Mouse (Mus musculus) embryonic facial prominence, embryonic 11.5 days (tissue): ENCODE data around the gene Stk39. TPM values are rescaled to one million over a fixed set of nuclear protein-coding genes. Genes with fewer than 3 reads are reported as not detected.

Experiments
- ATAC-seq: fragments of 200-750 bp; cut with Nextera tagmentation; replicated peaks from 2 replicates; pipeline ENCODE4 v1.8.0; 2017; ENCODE audit warnings: low read depth; ENCODE audit not compliant: insufficient number of reproducible peaks, low FRiP score, low TSS enrichment
- DNase-seq: peaks from one replicate; pipeline ENCODE4 v3.0.0-alpha.2; 2015; ENCODE audit warnings: low spot score
- H3K27ac ChIP-seq: fragments of 300-500 bp; sonication (generic); replicated peaks from 2 replicates; pipeline ENCODE4 v1.5.1; 2014; ENCODE audit warnings: mild to moderate bottlenecking, low read depth, low read length, control low read depth
- H3K27me3 ChIP-seq: fragments of 300-500 bp; sonication (generic); 2 replicates; pipeline ENCODE4 v1.6.1; 2014; ENCODE audit warnings: mild to moderate bottlenecking, low read length, moderate library complexity, mixed read lengths; ENCODE audit not compliant: control insufficient read depth, insufficient read depth
- H3K36me3 ChIP-seq: fragments of 300-500 bp; sonication (generic); replicated peaks from 2 replicates; pipeline ENCODE4 v1.6.1; 2014; ENCODE audit warnings: low read depth, mild to moderate bottlenecking, low read length, moderate library complexity, mixed read lengths; ENCODE audit not compliant: control insufficient read depth, insufficient read depth
- H3K4me1 ChIP-seq: fragments of 300-500 bp; sonication (generic); 2 replicates; pipeline ENCODE4 v1.6.1; 2014; ENCODE audit warnings: low read length, mixed read lengths; ENCODE audit not compliant: control insufficient read depth, insufficient read depth
- H3K4me2 ChIP-seq: fragments of 300-500 bp; sonication (generic); 2 replicates; pipeline ENCODE4 v1.6.1; 2014; ENCODE audit warnings: low read depth, mild to moderate bottlenecking, control low read depth, low read length, moderate library complexity
- H3K4me3 ChIP-seq: fragments of 300-500 bp; sonication (generic); 2 replicates; pipeline ENCODE4 v1.5.1; 2014; ENCODE audit warnings: low read depth, low read length, control low read depth
- H3K9ac ChIP-seq: fragments of 300-500 bp; sonication (generic); replicated peaks from 2 replicates; pipeline ENCODE4 v1.6.1; 2014; ENCODE audit warnings: mild to moderate bottlenecking, control low read depth, low read length
- H3K9me3 ChIP-seq: fragments of 300-500 bp; sonication (generic); replicated peaks from 2 replicates; pipeline ENCODE4 v1.6.1; 2016; ENCODE audit warnings: mild to moderate bottlenecking, low read length, inconsistent platforms, mixed read lengths; ENCODE audit not compliant: control insufficient read depth
- WGBS: fragments of 180-500 bp; shearing (Covaris S2); extraction: QIAGEN DNeasy Blood & Tissue Kit; methylation state at CpG from one replicate; pipeline ENCODE4 v1.1.7; 2014; 5-methylcytosine and 5-hydroxymethylcytosine counted together
- polyA plus RNA-seq: library from polyadenylated mRNA; unstranded; fragments of >200 nt; fragmentation: Nextera tagmentation; extraction: Ambion mirVana; gene quantifications from 2 replicates; pipeline ENCODE4 v1.2.1, GENCODE M21; 2014

Gene Stk39
- polyA plus RNA-seq, 1 experiment from 2014 or later = 26.9 TPM

DNA sequence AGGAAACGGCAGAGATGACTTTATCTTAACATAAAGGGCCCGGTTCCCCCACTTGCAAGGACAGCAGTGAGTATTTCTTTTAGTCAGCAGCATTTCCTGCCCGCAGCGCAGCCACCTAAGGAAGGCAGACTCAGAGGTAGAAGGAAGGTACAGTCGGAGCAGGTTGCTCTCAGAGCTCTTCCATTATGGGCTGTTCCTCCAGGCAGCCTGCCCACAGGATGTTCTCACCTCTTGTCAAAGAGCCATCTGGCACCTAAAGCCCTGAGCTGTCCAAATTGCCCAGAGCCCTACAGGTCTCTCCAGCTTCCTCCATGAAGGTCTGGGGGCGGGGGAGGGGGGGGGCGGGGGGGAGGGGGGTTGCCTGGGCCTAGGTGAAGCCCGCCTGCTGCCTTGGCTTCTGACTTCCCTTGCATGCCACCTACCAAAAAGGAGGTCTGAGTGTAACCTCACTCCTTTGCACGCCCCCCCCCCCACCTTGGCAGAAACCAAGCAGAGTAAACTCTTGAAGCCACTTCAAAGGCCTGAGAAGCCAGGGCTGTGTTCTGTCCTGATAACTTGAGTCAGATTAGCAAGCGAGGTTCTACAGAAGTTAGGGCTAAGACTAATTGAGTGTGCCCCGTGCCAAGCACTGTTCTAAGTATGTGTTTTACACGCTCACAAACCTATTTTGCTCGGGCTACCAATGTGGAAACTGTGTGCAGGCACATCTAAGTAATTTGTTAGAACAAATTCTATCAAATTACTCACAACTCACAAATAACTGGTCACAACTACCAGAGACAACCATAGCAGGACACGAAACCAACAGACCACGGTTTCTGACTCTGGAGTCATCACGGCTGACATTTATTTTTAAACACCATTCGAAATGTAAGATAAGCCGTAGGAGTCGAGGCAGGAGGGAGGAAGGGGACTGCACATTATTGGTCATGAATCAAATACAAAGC is 5.7 kb downstream of the Stk39 start:
- no peaks in the 10 kb centered on the region for H3K27me3 ChIP-seq
- no peak overlapping the region for H3K9ac ChIP-seq
- no peak overlapping the region for H3K27ac ChIP-seq
- no peak overlapping the region for H3K4me2 ChIP-seq
- no peaks in the 10 kb centered on the region for H3K36me3 ChIP-seq
- no peaks in the 10 kb centered on the region for H3K9me3 ChIP-seq
- DNase-seq (no peak), ATAC-seq (no peak)
- H3K4me3 ChIP-seq = no peak overlapping the region
- H3K4me1 ChIP-seq = no peaks in the 10 kb centered on the region
- WGBS = 80% methylated on average over 17 of the region's 19 CpGs

DNA sequence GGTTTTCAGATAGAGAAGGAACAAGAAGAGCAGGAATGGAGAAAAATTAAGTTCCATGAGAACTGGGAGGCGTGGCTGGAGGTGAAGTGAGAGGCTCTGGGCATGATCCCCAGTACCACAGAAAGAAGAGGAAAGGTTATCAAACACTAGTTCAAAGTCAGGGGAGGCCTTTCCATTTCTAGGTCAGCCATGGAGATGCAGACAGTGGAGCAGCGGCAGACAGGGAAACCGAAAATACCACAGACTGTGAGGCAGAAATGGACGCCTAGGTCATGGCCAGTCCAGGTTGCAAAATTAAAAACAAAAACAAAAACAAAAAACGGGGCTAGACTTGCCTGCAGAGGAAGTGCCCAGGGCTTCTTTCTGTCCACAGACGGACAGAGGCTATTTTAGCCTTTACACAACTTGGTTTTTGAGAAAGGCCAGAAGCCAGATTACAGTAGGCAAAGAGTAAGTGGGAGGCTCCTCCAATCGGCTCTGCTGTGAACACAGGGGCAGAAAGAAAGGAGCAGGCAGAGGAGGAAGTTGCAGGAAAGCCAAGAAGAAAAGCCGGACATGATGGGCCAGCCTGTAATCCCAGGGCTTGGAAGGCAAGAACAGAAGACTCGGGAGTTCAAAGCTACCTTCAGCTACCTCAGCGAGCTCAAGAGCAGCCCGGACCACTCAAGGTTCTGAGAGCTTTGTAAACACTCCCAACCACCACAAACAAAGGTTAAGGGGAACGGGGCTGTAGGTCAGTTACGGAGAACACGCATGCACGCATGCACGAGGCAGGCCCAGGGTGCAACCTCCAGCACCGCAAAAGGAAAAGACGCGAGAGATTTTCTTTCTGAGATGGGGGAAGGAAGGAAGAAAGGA is 6.6 kb downstream of the Stk39 start:
- no peaks in the 10 kb centered on the region for H3K36me3 ChIP-seq
- H3K9ac ChIP-seq = no peak overlapping the region
- H3K4me1 ChIP-seq = no peaks in the 10 kb centered on the region
- DNase-seq (no peak), ATAC-seq (no peak)
- no peak overlapping the region for H3K4me3 ChIP-seq
- no peak overlapping the region for H3K4me2 ChIP-seq
- WGBS = 70% methylated on average over 19 of the region's 19 CpGs
- no peak overlapping the region for H3K27ac ChIP-seq
- no peaks in the 10 kb centered on the region for H3K27me3 ChIP-seq
- H3K9me3 ChIP-seq = no peaks in the 10 kb centered on the region

DNA sequence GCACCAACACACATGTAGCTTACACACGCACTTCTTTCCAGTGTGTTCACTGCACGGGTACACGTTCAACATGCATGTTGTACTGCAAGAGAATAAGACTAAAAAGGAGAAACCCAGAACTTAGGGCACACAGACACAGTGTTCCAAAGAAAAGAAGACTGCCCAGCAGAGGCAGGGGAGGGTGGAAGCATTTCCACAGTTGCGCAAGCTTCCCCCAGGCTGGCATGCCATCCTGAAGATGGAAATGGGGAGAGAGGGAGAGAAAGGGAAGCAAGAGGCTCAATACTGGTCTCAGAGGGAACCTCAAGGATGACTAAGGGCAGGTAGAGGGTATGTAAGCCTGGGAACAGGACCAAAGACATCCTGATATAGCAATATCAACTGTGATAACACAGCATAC is 7.6 kb downstream of the Stk39 start:
- no peak for ATAC-seq
- Histone ChIP-seq H3K9me3 (no peaks in the 10 kb centered on the region), H3K4me2 (no peak overlapping the region), H3K36me3 (no peaks in the 10 kb centered on the region), H3K27ac (no peak overlapping the region), H3K27me3 (no peaks in the 10 kb centered on the region), H3K4me1 (no peaks in the 10 kb centered on the region), H3K4me3 (no peak overlapping the region), H3K9ac (no peak overlapping the region)
- WGBS = 94% methylated on average over 4 of the region's 4 CpGs
- DNase-seq = no peak

DNA sequence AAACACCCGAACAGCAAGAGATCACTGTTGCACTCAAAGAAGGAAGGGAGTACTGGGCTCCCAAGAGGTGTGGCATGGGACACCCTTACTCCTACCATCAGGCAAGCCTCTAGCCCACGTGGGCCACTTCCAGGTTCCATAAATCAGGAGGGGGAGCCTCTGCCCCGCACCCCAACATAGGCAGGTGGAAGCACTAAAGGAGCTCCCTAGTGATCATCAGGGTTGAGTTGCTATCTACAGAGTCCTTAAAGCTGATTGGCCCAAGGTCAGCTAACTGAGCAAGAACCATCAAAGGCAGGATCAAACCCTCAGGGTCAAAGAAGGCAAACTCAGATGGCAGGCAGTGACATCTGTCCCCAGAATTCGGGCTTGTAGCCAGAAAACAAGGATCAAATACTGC is 8.3 kb downstream of the Stk39 start:
- ATAC-seq (no peak), DNase-seq (no peak)
- Histone ChIP-seq H3K36me3 (no peaks in the 10 kb centered on the region), H3K9ac (no peak overlapping the region), H3K27me3 (no peaks in the 10 kb centered on the region), H3K4me3 (no peak overlapping the region), H3K4me2 (no peak overlapping the region), H3K9me3 (no peaks in the 10 kb centered on the region), H3K27ac (no peak overlapping the region), H3K4me1 (no peaks in the 10 kb centered on the region)
- WGBS = 79% methylated on average over 4 of the region's 4 CpGs

DNA sequence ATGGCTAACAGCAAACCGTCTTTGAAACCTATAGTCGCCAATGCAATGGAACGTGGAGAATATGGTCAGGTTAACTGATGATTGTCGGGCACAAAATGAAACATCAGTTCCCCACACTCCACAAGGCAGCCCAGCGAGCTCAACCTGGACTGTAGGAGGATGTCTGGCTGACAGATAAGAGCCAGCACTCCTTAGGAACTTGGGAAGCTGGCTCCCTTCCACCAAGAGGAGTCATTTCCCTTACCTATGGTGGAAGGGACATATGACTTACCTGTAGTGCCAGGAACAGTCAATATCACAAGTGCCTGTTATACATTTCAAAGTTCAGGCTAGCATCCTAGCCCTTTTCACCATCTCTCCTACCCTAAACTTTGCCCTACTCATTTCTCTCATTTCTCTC is 14.0 kb downstream of the Stk39 start:
- 86% methylated on average over 5 of the region's 5 CpGs for WGBS
- Histone ChIP-seq H3K9ac (no peak overlapping the region), H3K27ac (no peak overlapping the region), H3K4me3 (no peak overlapping the region), H3K27me3 (no peaks in the 10 kb centered on the region), H3K4me2 (no peak overlapping the region), H3K4me1 (no peaks in the 10 kb centered on the region), H3K36me3 (no peaks in the 10 kb centered on the region), H3K9me3 (no peaks in the 10 kb centered on the region)
- DNase-seq (no peak), ATAC-seq (no peak)

DNA sequence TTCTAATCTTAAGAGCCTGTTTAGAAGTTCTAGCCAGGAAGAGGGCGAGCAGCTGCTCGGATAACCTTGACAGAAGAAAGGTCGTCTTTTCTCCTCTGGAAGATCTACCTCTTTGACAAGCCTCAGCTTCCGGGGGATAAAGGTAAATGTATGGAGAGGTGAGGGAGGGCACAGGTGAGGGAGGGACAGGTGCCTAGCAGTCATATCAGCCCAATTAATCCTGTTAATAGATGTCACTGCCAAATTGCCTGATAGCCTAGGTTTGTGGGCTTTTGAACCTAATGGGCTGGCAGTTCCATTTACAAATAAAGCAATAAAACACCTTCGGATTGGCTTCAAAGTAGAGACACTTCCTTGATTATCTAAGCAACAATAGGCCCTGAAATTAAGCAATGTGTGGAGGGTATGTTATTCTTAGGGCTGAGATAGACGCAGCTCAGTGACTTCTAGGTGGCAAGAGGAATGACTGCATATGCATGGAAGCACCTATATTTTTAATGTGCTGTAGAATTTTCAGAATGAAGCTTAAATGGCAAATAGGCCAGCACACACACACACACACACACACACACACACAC is 14.5 kb downstream of the Stk39 start:
- WGBS = 87% methylated on average over 6 of the region's 6 CpGs
- Histone ChIP-seq H3K36me3 (no peaks in the 10 kb centered on the region), H3K27me3 (no peaks in the 10 kb centered on the region), H3K9ac (no peak overlapping the region), H3K4me1 (no peaks in the 10 kb centered on the region), H3K27ac (no peak overlapping the region), H3K9me3 (no peaks in the 10 kb centered on the region), H3K4me3 (no peak overlapping the region), H3K4me2 (no peak overlapping the region)
- ATAC-seq = no peak
- DNase-seq = no peak

DNA sequence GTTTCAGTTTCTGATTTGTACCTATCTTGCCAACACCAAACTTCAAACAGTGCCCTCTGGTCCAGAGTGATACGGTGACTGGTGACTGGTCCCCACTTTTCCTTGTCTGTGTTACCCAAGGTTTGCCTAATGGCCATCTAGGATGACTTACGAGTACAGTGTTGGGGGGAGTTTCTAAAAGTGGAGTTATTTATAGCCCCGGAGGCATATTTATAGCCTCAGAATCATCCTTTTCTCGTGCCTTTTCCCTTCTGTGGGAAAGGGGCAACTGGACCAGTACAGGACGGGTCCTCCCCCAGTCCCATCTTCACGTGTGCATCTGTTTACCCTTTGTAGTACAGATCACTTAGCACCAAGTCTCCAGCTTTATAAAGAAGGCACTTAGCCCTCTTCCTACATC is 15.2 kb downstream of the Stk39 start:
- ATAC-seq (no peak), DNase-seq (no peak)
- no peaks in the 10 kb centered on the region for H3K4me1 ChIP-seq
- WGBS = 90% methylated on average over 6 of the region's 6 CpGs
- no peaks in the 10 kb centered on the region for H3K9me3 ChIP-seq
- H3K4me2 ChIP-seq = no peak overlapping the region
- H3K27ac ChIP-seq = no peak overlapping the region
- H3K27me3 ChIP-seq = no peaks in the 10 kb centered on the region
- H3K36me3 ChIP-seq = no peaks in the 10 kb centered on the region
- no peak overlapping the region for H3K4me3 ChIP-seq
- H3K9ac ChIP-seq = no peak overlapping the region
